ENCODE assay signal across 7 mouse cellular contexts in the genomic region with DNA sequence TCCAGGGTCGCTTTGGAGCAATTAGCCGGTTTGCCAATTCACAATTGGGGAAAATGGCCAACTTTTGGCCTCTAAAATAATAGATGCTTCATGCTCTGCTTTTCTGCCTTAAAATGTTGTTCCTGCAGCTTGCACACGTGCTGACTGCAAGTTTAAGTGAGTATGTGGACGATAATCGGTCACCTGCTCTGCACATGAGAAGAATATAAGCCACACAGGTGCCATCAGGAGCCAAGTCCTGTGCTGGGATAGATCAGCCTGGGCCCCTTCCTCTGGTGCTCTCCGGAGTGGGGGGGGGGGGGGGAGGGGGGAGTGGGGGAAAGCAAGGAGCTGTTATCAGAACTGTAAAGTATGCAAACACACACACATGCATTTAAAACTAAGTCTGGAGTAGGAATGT. TPM values are rescaled to one million over a fixed set of nuclear protein-coding genes. Genes with fewer than 3 reads are reported as not detected.
DNase-seq lines count a peak whose midpoint lies in the region; ATAC-seq and TF ChIP-seq lines count a peak whose summit lies in the region.

No protein-coding gene starts in this region.

- H3K36me3 ChIP-seq in lung, embryonic 16.5 days (ENCODE audit: control insufficient read depth, insufficient read depth, low read length) = no peaks in the 10 kb centered on the region
- H3K36me3 ChIP-seq in forebrain, embryonic 12.5 days (replicated peaks) = no peaks in the 10 kb centered on the region
- no peaks in the 10 kb centered on the region for H3K36me3 ChIP-seq in limb, embryonic 13.5 days
- no peaks in the 10 kb centered on the region for H3K36me3 ChIP-seq in small intestine, adult 2 months (ENCODE audit: control insufficient read depth, insufficient read depth, low read length)

- whole genome bisulfite sequencing in lung, embryonic 16.5 days = 12% methylated on average over 5 of the region's 6 CpGs
- 18% methylated on average over 6 of the region's 6 CpGs for WGBS in forebrain, embryonic 12.5 days
- WGBS in limb, embryonic 13.5 days = 11% methylated on average over 6 of the region's 6 CpGs
- 5% methylated on average over 6 of the region's 6 CpGs for WGBS in small intestine, adult 2 months

- H3K27me3 ChIP-seq in lung, embryonic 16.5 days (ENCODE audit: control insufficient read depth, insufficient read depth, low read depth, low read length) = peaks cover 26% of the 10 kb centered on the region
- H3K27me3 ChIP-seq in forebrain, embryonic 12.5 days = peaks cover 38% of the 10 kb centered on the region
- H3K27me3 ChIP-seq in limb, embryonic 13.5 days = peaks cover 17% of the 10 kb centered on the region
- H3K27me3 ChIP-seq in small intestine, adult 2 months (ENCODE audit: control insufficient read depth, insufficient read depth, low read length) = no peaks in the 10 kb centered on the region

- H3K27ac ChIP-seq in lung, embryonic 16.5 days (ENCODE audit: low read length) = no peak overlapping the region
- H3K27ac ChIP-seq in forebrain, embryonic 12.5 days = no peak overlapping the region
- no peak overlapping the region; the same call in 1 of the 2 replicates for H3K27ac ChIP-seq in limb, embryonic 13.5 days
- H3K27ac ChIP-seq in small intestine, adult 2 months (ENCODE audit: insufficient read depth, low read depth, low read length) = no peak overlapping the region

- DNase-seq in lung, adult 18-20 months = no peak
- no peak for DNase-seq in retina, postnatal 1 day

- peaks cover 18% of the 10 kb centered on the region for H3K4me1 ChIP-seq in lung, embryonic 16.5 days (replicated peaks; ENCODE audit: control insufficient read depth, insufficient read depth, low read length)
- peaks cover 41% of the 10 kb centered on the region for H3K4me1 ChIP-seq in forebrain, embryonic 12.5 days
- peaks cover 41% of the 10 kb centered on the region for H3K4me1 ChIP-seq in limb, embryonic 13.5 days
- peaks cover 9% of the 10 kb centered on the region for H3K4me1 ChIP-seq in small intestine, adult 2 months (ENCODE audit: control insufficient read depth, insufficient read depth, insufficient read length, low read length)

- no peak for ATAC-seq in lung, embryonic 16.5 days (ENCODE audit: low read depth)
- ATAC-seq in forebrain, embryonic 12.5 days (ENCODE audit: low FRiP score) = peak; percentile 53
- ATAC-seq in limb, embryonic 13.5 days (ENCODE audit: low FRiP score, low read depth) = peak; percentile 10; the same call in 1 of the 2 replicates
- ATAC-seq in CD4-positive, CD25-positive, alpha-beta regulatory T cell, adult 4 months = no peak

- H3K9ac ChIP-seq in lung, embryonic 16.5 days (ENCODE audit: low read length) = peak overlapping the region; percentile 70
- H3K9ac ChIP-seq in forebrain, embryonic 12.5 days = peak overlapping the region; percentile 65
- H3K9ac ChIP-seq in limb, embryonic 13.5 days = peak overlapping the region; percentile 81

- no peak for TF ChIP-seq POLR2A in small intestine, adult 2 months (IDR thresholded peaks at IDR 0.05; ENCODE audit: low read depth, low read length)

- peak overlapping the region; percentile 97 for H3K4me2 ChIP-seq in lung, embryonic 16.5 days (ENCODE audit: low read depth, low read length)
- H3K4me2 ChIP-seq in forebrain, embryonic 12.5 days = peak overlapping the region; percentile 98
- peak overlapping the region; percentile 90 for H3K4me2 ChIP-seq in limb, embryonic 13.5 days (replicated peaks)

- no peaks in the 10 kb centered on the region for H3K9me3 ChIP-seq in lung, embryonic 16.5 days (ENCODE audit: control insufficient read depth, low read length)
- no peaks in the 10 kb centered on the region for H3K9me3 ChIP-seq in forebrain, embryonic 12.5 days
- H3K9me3 ChIP-seq in limb, embryonic 13.5 days = no peaks in the 10 kb centered on the region

- H3K4me3 ChIP-seq in lung, embryonic 16.5 days (ENCODE audit: low read length) = peak overlapping the region; percentile 73
- H3K4me3 ChIP-seq in forebrain, embryonic 12.5 days (replicated peaks) = peak overlapping the region; percentile 68
- H3K4me3 ChIP-seq in limb, embryonic 13.5 days = peak overlapping the region; percentile 76
- peak overlapping the region; percentile 75 for H3K4me3 ChIP-seq in small intestine, adult 2 months (ENCODE audit: low read depth, low read length)

- no peak for TF ChIP-seq CTCF in small intestine, adult 2 months (IDR thresholded peaks at IDR 0.05; ENCODE audit: extremely low read depth, insufficient read length, insufficient replicate concordance, low read depth, low read length)

RNA-seq across cellular contexts. Expression of a gene that starts 0.5 kb away (rescaled TPM):
- polyA plus RNA-seq in lung, embryonic 16.5 days (2015; fragmentation: Nextera tagmentation; extraction: Ambion mirVana) = 2.6 and 2.7 TPM in 2 replicates
- polyA plus RNA-seq in forebrain, embryonic 12.5 days (2016; fragmentation: Nextera tagmentation; extraction: Ambion mirVana) = 9.4 and 10.5 TPM in 2 replicates
- 8.1 and 10.4 TPM in 2 replicates for polyA plus RNA-seq in limb, embryonic 13.5 days (2015; fragmentation: Nextera tagmentation; extraction: Ambion mirVana)
- 14.0 and 20.2 TPM in 2 replicates for polyA plus RNA-seq in small intestine, adult 2 months (2012; rRNA removed)
- 1 to 10 TPM; 3.4 to 4.0 TPM for polyA plus RNA-seq in CD4-positive, CD25-positive, alpha-beta regulatory T cell, adult 4 months (2017; shearing (Covaris generic))

RNA-seq across cellular contexts. Expression of a gene that starts 48.3 kb away (rescaled TPM):
- 271 and 284 TPM in 2 replicates for polyA plus RNA-seq in lung, embryonic 16.5 days (2015; fragmentation: Nextera tagmentation; extraction: Ambion mirVana)
- polyA plus RNA-seq in forebrain, embryonic 12.5 days (2016; fragmentation: Nextera tagmentation; extraction: Ambion mirVana) = 341 and 346 TPM in 2 replicates
- 317 and 318 TPM in 2 replicates for polyA plus RNA-seq in limb, embryonic 13.5 days (2015; fragmentation: Nextera tagmentation; extraction: Ambion mirVana)
- polyA plus RNA-seq in small intestine, adult 2 months (2012; rRNA removed) = 9.7 and 19.5 TPM in 2 replicates
- 100 to 1,000 TPM; 198 to 222 TPM for polyA plus RNA-seq in CD4-positive, CD25-positive, alpha-beta regulatory T cell, adult 4 months (2017; shearing (Covaris generic))

Comparison
In these comparisons a context has a peak if more than half of its experiments do, and no peak if none do; other contexts are left out.
1. ATAC-seq: peak in forebrain, embryonic 12.5 days (single experiment) and limb, embryonic 13.5 days (single experiment); none in lung, embryonic 16.5 days (single experiment) and CD4-positive, CD25-positive, alpha-beta regulatory T cell, adult 4 months (single experiment).
2. Peak in every context shown above with its lines, with median percentiles within 50 percentile points of each other: H3K4me2 ChIP-seq, H3K4me3 ChIP-seq and H3K9ac ChIP-seq.